Mouse (Mus musculus): ENCODE measurements around the gene Mrpl44. TPM values are rescaled to one million over a fixed set of nuclear protein-coding genes. Genes with fewer than 3 reads are reported as not detected.

Gene Mrpl44
- 19.0 and 27.7 TPM in 2 replicates for polyA plus RNA-seq (2012; rRNA removed)

DNA sequence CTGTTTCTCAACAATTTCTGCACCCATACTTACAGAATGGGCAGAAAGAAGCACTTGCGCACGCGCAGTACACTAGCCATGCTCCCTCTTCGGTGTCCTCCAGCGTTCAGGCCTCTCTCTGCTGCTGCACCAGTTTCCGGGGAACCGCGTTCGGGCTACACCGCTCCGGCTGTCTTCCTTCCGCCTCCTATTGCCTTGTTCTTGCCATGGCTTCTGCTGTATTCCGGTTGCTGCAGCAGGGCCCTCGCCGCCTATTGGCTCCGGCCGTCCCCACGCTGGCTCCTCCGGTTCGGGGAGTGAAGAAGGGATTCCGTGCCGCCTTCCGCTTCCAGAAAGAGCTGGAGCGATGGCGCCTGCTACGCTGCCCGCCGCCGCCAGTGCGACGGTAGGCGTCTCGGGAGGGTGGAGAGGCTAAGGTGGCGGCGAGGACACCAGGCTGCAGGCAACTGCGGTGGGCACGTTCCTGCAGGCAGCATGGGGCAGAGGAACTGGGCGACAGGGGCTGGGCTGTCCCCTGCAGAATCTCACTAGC lies at the start of gene Mrpl44, which contains the start of gene Wdfy1:
TSS of gene Mrpl44 (plus strand) at position 92 of the 532 bp plus-strand sequence.
TSS of gene Wdfy1 (minus strand) at position 217 of the 532 bp plus-strand sequence.

Other genes starting within 250 kb of the Mrpl44 start
- gene Ap1s3, start 104.0 kb upstream of the Mrpl44 start, polyA plus RNA-seq (2012; rRNA removed), result 1.7 and 3.2 TPM in 2 replicates
- 16.2 and 25.4 TPM in 2 replicates for gene Wdfy1, start 125 bp downstream of the Mrpl44 start, polyA plus RNA-seq (2012; rRNA removed)
- 26.8 and 53.3 TPM in 2 replicates for gene Serpine2, start 85.2 kb downstream of the Mrpl44 start, polyA plus RNA-seq (2012; rRNA removed)

All from central nervous system, embryonic 11.5 days (tissue).